Mouse (Mus musculus) hindbrain, postnatal 0 days (tissue): Measurements from ENCODE around the gene Fbxl3. TPM values are rescaled to one million over a fixed set of nuclear protein-coding genes. Genes with fewer than 3 reads are reported as not detected.

Experiments
- ATAC-seq: fragments of 200-750 bp; cut with Nextera tagmentation; 2 replicates; pipeline ENCODE4 v1.8.0; 2017; ENCODE audit warnings: mild to moderate bottlenecking, moderate TSS enrichment, moderate library complexity
- DNase-seq: peaks from one replicate; pipeline ENCODE4 v3.0.0-alpha.2; 2015; ENCODE audit warnings: low spot score
- H3K27ac ChIP-seq: fragments of 300-500 bp; sonication (generic); 2 replicates; pipeline ENCODE4 v1.5.1; 2014; ENCODE audit warnings: mild to moderate bottlenecking
- H3K27me3 ChIP-seq: fragments of 300-500 bp; sonication (generic); 2 replicates; pipeline ENCODE4 v1.6.1; 2014; ENCODE audit warnings: low read length, mixed read lengths; ENCODE audit not compliant: insufficient read depth
- H3K36me3 ChIP-seq: fragments of 300-500 bp; sonication (generic); 2 replicates; pipeline ENCODE4 v1.6.1; 2014; ENCODE audit warnings: low read length, mixed read lengths; ENCODE audit not compliant: insufficient read depth
- H3K4me1 ChIP-seq: fragments of 300-500 bp; sonication (generic); 2 replicates; pipeline ENCODE4 v1.6.1; 2014; ENCODE audit warnings: antibody characterized with exemption, low read length, mixed read lengths; ENCODE audit not compliant: insufficient read depth
- H3K4me2 ChIP-seq: fragments of 300-500 bp; sonication (generic); 2 replicates; pipeline ENCODE4 v1.6.1; 2014; ENCODE audit warnings: low read depth, mild to moderate bottlenecking, low read length, moderate library complexity, mixed read lengths
- H3K4me3 ChIP-seq: fragments of 300-500 bp; sonication (generic); 2 replicates; pipeline ENCODE4 v1.5.1; 2014; ENCODE audit warnings: low read length
- H3K9ac ChIP-seq: fragments of 300-500 bp; sonication (generic); replicated peaks from 2 replicates; pipeline ENCODE4 v1.6.1; 2014; ENCODE audit warnings: mild to moderate bottlenecking, low read length, moderate library complexity, mixed read lengths
- H3K9me3 ChIP-seq: fragments of 300-500 bp; sonication (generic); 2 replicates; pipeline ENCODE4 v1.6.1; 2016; ENCODE audit warnings: low read length, mixed read lengths
- CTCF ChIP-seq: IDR thresholded peaks from 2 replicates; pipeline ENCODE4 v1.5.1; 2016; ENCODE audit warnings: antibody characterized with exemption, control low read depth, low read depth
- WGBS: fragments of 180-500 bp; shearing (Covaris S2); extraction: QIAGEN DNeasy Blood & Tissue Kit; methylation state at CpG from one replicate; pipeline ENCODE4 v1.1.7; 2014; 5-methylcytosine and 5-hydroxymethylcytosine counted together
- polyA plus RNA-seq: library from polyadenylated mRNA; unstranded; fragments of >200 nt; fragmentation: Nextera tagmentation; extraction: Ambion mirVana; gene quantifications from 2 replicates; pipeline ENCODE4 v1.2.1, GENCODE M21; 2015
- total RNA-seq: library from RNA; depleted of rRNA; stranded (reverse); fragments of >200 nt; gene quantifications from 2 replicates; pipeline ENCODE4 v1.2.3, GENCODE M21; 2014; rRNA removed

Fbxl3 gene
- total RNA-seq (53.7 and 61.6 TPM in 2 replicates), polyA plus RNA-seq (26.7 and 27.4 TPM in 2 replicates)

DNA sequence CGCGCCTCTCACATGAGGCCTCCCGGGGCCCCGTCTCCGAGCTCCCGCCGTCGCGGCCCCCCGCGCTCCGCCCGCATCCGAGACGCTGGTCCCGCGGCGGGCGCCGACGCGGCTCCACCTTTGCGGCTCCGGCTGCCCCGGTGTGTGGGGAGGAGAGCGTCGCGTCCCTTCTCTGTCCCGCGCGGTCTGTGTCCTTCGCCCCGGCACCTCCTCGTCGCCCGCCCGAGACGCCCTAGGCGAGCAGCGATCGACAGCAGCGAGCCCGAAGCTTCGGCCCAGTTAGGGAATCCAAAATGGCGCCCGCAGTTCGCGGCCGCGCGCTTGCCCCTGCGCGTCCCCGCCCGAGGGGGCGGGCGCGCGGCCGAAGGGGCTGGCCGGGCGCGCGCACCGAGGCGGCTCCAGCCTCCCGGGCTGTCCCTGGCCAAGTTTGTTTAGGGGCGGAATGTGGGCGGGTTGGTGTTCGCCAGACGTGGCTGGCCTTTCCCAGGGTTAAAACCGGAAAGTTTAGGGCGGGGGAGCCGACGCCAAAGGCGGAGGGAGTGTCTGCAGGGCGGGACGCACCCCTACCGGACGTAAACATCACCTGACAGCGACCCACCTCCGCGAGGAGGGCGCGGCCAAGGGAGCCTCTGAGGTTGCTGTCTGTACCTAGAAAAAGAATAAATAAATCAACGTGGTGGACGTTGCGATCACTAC is at the start of gene Fbxl3:
TSS of gene Fbxl3 (minus strand) at position 329 of the 696 bp plus-strand sequence.
- under 1% methylated on average over 75 of the region's 88 CpGs for WGBS
- H3K9ac ChIP-seq, result peak within 1 kb of the TSS; percentile 99
- ATAC-seq, result peak; percentile 89

GRCm38 (mm10) chr14:103131991-103132390 is 32.6 kb upstream of the Fbxl3 start:
- no peak overlapping the region for H3K27ac ChIP-seq
- no peak overlapping the region for H3K4me3 ChIP-seq
- H3K4me1 ChIP-seq, result no peaks in the 10 kb centered on the region
- peaks cover 56% of the 10 kb centered on the region for H3K36me3 ChIP-seq
- 76% methylated on average over 2 of the region's 2 CpGs for WGBS
- peak; percentile 69 for TF ChIP-seq CTCF
- DNase-seq (peak; percentile 51), ATAC-seq (peak; percentile 72; the same call in 1 of the 2 replicates)
- H3K27me3 ChIP-seq, result no peaks in the 10 kb centered on the region
- no peaks in the 10 kb centered on the region for H3K9me3 ChIP-seq
- H3K9ac ChIP-seq, result no peak overlapping the region
- no peak overlapping the region for H3K4me2 ChIP-seq

More for the DNA sequence above, at the start of gene Fbxl3:
- peak within 1 kb of the TSS; percentile 83 for H3K4me3 ChIP-seq
- 0 out of 2 replicates have a peak, but pooled peaks cover 6% of the 10 kb centered on the region for H3K36me3 ChIP-seq
- no peak for TF ChIP-seq CTCF
- H3K4me1 ChIP-seq, result peaks cover 9% of the 10 kb centered on the region
- DNase-seq, result peak; percentile 95
- peak within 1 kb of the TSS; percentile 99 for H3K27ac ChIP-seq
- no peaks in the 10 kb centered on the region for H3K27me3 ChIP-seq
- H3K4me2 ChIP-seq, result peak within 1 kb of the TSS; percentile 74
- no peaks in the 10 kb centered on the region for H3K9me3 ChIP-seq

DNA sequence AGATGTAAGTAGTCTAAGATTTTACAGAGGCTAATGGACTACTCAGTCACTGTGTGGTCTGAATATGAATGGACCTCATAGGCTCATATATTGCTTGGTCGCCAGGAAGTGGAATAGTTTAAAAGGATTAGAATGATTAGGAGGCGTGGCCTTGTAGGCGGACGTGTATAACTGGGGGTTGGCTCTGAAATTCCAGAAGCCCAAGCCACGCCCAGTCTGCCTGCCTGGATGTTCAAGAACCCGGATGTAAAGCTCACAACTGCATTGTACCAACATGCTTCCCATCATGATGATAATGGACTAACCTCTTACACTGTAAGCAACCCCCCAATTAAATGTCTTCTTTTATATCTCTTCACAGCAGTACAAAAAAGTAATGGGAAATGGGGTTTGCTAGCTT is 26.4 kb upstream of the Fbxl3 start:
- Histone ChIP-seq H3K36me3 (peaks cover 59% of the 10 kb centered on the region), H3K4me2 (no peak overlapping the region), H3K9ac (no peak overlapping the region), H3K4me3 (no peak overlapping the region), H3K27ac (no peak overlapping the region), H3K9me3 (no peaks in the 10 kb centered on the region), H3K27me3 (no peaks in the 10 kb centered on the region), H3K4me1 (no peaks in the 10 kb centered on the region)
- DNase-seq (no peak), ATAC-seq (no peak)
- no peak for TF ChIP-seq CTCF
- WGBS, result 86% methylated on average over 6 of the region's 6 CpGs

DNA sequence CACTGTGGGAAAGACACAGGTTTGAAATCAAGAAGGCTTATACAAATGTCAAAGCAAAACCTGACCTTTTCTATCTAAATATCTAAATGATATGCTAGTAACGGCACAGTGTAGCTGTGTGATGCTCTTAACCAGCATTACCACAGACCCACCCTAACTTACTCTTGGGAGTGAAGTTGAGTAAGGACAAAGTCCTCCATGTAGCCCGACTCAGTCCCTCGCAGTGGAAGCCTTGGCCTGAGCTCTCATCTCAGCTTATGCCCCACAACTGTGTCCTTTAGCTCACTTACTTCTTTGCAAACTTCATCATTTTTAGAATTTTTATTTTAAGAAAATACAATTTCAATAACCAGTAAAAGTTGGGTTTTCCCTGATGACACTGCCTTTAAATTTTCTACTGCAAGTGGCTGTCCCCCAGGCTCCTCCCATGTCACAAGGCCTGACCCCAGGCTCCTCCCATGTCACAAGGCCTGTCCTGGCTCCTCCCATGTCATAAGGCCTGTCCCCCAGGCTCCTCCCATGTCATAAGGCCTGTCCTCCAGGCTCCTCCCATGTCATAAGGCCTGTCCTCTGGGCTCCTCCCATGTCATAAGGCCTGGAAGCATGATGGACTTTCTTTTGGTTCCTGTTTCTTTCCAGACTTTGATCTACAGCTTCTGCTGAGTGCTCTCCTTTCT is 15.8 kb upstream of the Fbxl3 start:
- WGBS, result 96% methylated on average over 3 of the region's 3 CpGs
- Histone ChIP-seq H3K36me3 (peaks cover 55% of the 10 kb centered on the region), H3K27me3 (no peaks in the 10 kb centered on the region), H3K4me2 (no peak overlapping the region), H3K27ac (no peak overlapping the region), H3K9me3 (no peaks in the 10 kb centered on the region), H3K9ac (no peak overlapping the region), H3K4me1 (no peaks in the 10 kb centered on the region), H3K4me3 (no peak overlapping the region)
- no peak for TF ChIP-seq CTCF
- ATAC-seq (0 out of 2 replicates have a peak, but pooled peaks have one; percentile 51), DNase-seq (no peak)

- no peaks in the 10 kb centered on the region for H3K4me1 ChIP-seq
- ATAC-seq (no peak), DNase-seq (no peak)
- no peak for TF ChIP-seq CTCF
- no peaks in the 10 kb centered on the region for H3K27me3 ChIP-seq
- H3K4me3 ChIP-seq, result no peak overlapping the region
- no peak overlapping the region for H3K9ac ChIP-seq
- H3K27ac ChIP-seq, result no peak overlapping the region
- no peak overlapping the region for H3K4me2 ChIP-seq
- H3K36me3 ChIP-seq, result peaks cover 43% of the 10 kb centered on the region
- 92% methylated on average over 3 of the region's 3 CpGs for WGBS
- no peaks in the 10 kb centered on the region for H3K9me3 ChIP-seq
Observed at GRCm38 (mm10) chr14:103112606-103113363, 13.4 kb upstream of the Fbxl3 start.

- H3K9me3 ChIP-seq, result no peaks in the 10 kb centered on the region
- H3K27me3 ChIP-seq, result no peaks in the 10 kb centered on the region
- H3K27ac ChIP-seq, result no peak overlapping the region
- H3K36me3 ChIP-seq, result peaks cover 17% of the 10 kb centered on the region; the same call in 1 of the 2 replicates
- H3K4me2 ChIP-seq, result no peak overlapping the region
- H3K4me1 ChIP-seq, result no peaks in the 10 kb centered on the region
- no peak for DNase-seq
- no peak for TF ChIP-seq CTCF
- 88% methylated on average over 4 of the region's 4 CpGs for WGBS
- no peak for ATAC-seq
- no peak overlapping the region for H3K4me3 ChIP-seq
- H3K9ac ChIP-seq, result no peak overlapping the region
Observed at GRCm38 (mm10) chr14:103109971-103110370, 10.6 kb upstream of the Fbxl3 start.
